Mouse (Mus musculus) E14TG2a.4 (cell line): Measurements from ENCODE around the gene Zfp408.

Experiments
- CTCF ChIP-seq: conservative IDR thresholded peaks from 2 replicates; pipeline ENCODE4 v1.5.1; 2014; ENCODE audit warnings: low read length
- NANOG ChIP-seq: IDR thresholded peaks from 2 replicates; pipeline ENCODE4 v1.6.1; 2014; ENCODE audit warnings: borderline replicate concordance, low read length, mixed read lengths
- POU5F1 ChIP-seq: IDR thresholded peaks from 2 replicates; pipeline ENCODE4 v1.6.1; 2014; ENCODE audit warnings: low read length, borderline replicate concordance

- TF ChIP-seq CTCF (no peak), POU5F1 (no peak), NANOG (no peak)
These were observed 39.9 kb upstream of the Zfp408 start for GRCm38 (mm10) chr2:91689452-91689851.
